Mouse (Mus musculus) MEL (cell line): Measurements from ENCODE around the gene Hist1h1c.

Experiments
- CTCF ChIP-seq, 3 experiments: IDR thresholded peaks in 2 of 3; conservative IDR thresholded peaks in 1 of 3; 2 replicates each; pipeline ENCODE4 v1.5.1; 2011 to 2012; ENCODE audit warnings: low read length in 3 of 3, low read depth in 2 of 3, mild to moderate bottlenecking in 2 of 3, improper control_type of control experiment in 1 of 3, inconsistent platforms in 1 of 3, mixed read lengths in 1 of 3, moderate library complexity in 1 of 3; ENCODE audit not compliant: control insufficient read depth in 1 of 3, insufficient read depth in 1 of 3, poor library complexity in 1 of 3, severe bottlenecking in 1 of 3
- E2F4 ChIP-seq: IDR thresholded peaks from 2 replicates; pipeline ENCODE4 v1.6.1; 2011; ENCODE audit warnings: low read depth, low read length, improper control_type of control experiment, borderline replicate concordance
- EP300 ChIP-seq, 2 experiments: IDR thresholded peaks; 2 replicates each; pipeline ENCODE4 v1.6.1; 2011; ENCODE audit warnings: improper control_type of control experiment in 2 of 2, low read length in 2 of 2, low read depth in 1 of 2, mild to moderate bottlenecking in 1 of 2
- HCFC1 ChIP-seq: IDR thresholded peaks from 2 replicates; pipeline ENCODE4 v1.6.1; 2012; ENCODE audit warnings: low read depth, mild to moderate bottlenecking, inconsistent platforms, low read length, improper control_type of control experiment, moderate library complexity
- JUND ChIP-seq: IDR thresholded peaks from 2 replicates; pipeline ENCODE4 v1.6.1; 2011; ENCODE audit warnings: low read depth, mild to moderate bottlenecking, improper control_type of control experiment, low read length
- POLR2A ChIP-seq, 2 experiments: IDR thresholded peaks; 2 replicates each; pipeline ENCODE4 v1.6.1; 2011 to 2012; ENCODE audit warnings: low read length in 2 of 2, mild to moderate bottlenecking in 2 of 2, control low read depth in 1 of 2, improper control_type of control experiment in 1 of 2, low read depth in 1 of 2, moderate library complexity in 1 of 2; ENCODE audit not compliant: control insufficient read depth in 1 of 2, insufficient read depth in 1 of 2, poor library complexity in 1 of 2
- POLR2AphosphoS2 ChIP-seq: IDR thresholded peaks from 2 replicates; pipeline ENCODE4 v1.6.1; 2011; ENCODE audit warnings: low read length, improper control_type of control experiment
- SMC3 ChIP-seq: IDR thresholded peaks from 2 replicates; pipeline ENCODE4 v1.6.1; 2011; ENCODE audit warnings: low read depth, low read length, improper control_type of control experiment

DNA sequence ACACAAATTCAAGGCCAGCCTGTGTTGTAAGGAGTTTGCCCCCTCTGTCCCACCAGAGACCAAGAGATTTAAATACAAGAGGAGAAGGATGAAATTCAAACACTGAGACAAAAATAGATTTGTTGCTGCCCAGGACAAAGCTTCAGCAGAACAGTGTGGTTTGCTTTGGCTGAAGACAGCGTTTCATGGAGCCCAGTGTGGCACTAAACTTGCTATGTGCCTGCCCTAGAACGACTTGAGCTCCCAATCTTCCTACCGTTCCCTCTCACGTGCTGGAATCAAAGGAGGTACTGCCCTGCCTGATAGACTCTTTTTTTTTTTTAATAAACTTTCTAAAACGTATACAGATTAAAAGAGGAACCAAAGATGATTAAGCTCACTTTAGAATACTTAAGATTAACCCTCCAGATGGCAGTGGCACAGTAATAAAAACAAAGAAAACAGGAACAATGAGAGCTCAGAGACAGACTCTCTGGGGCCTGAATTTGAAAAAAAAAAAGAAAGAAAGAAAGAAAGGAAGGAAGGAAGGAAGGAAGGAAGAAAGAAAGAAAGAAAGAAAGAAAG, 30.3 kb downstream of the Hist1h1c start:
- TF ChIP-seq CTCF (IDR thresholded peaks at IDR 0.05 in 2 of 3, conservative IDR thresholded peaks at IDR 0.05 in 1 of 3; ENCODE audit: control insufficient read depth in 1 of 3, insufficient read depth in 1 of 3, low read depth in 2 of 3, low read length in 3 of 3, poor library complexity in 1 of 3, severe bottlenecking in 1 of 3) (no peak), POLR2A (IDR thresholded peaks at IDR 0.05; ENCODE audit: control insufficient read depth in 1 of 2, insufficient read depth in 1 of 2, low read depth in 1 of 2, low read length in 2 of 2, poor library complexity in 1 of 2) (no peak), EP300 (IDR thresholded peaks at IDR 0.05; ENCODE audit: low read depth in 1 of 2, low read length in 2 of 2) (no peak), E2F4 (no peak), HCFC1 (no peak), POLR2AphosphoS2 (no peak), SMC3 (no peak), JUND (no peak)
